Mouse (Mus musculus) embryonic fibroblast, embryonic 13.5 days (primary cell): ENCODE measurements at regions not wholly inside any gene's neighbourhood (a gene's known extent, or its start where the extent isn't known, plus 50 kb on each side); places are given as distances from the start of the nearest gene placed in this dataset.
A peak's percentile ranks its signal among the peaks of the same experiment; 100 is the strongest.

Experiments used
- H3K27ac ChIP-seq: 2 replicates; pipeline ENCODE4 v1.5.1; 2012; ENCODE audit warnings: low read length, control low read depth, inconsistent platforms; ENCODE audit not compliant: insufficient read depth
- H3K4me1 ChIP-seq: 2 replicates; pipeline ENCODE4 v1.6.1; 2011; ENCODE audit warnings: low read length; ENCODE audit not compliant: control insufficient read depth, insufficient read depth
- H3K4me3 ChIP-seq: 2 replicates; pipeline ENCODE4 v1.5.1; 2011; ENCODE audit warnings: mild to moderate bottlenecking, control low read depth, low read length; ENCODE audit not compliant: insufficient read depth
- CTCF ChIP-seq: IDR thresholded peaks from 2 replicates; pipeline ENCODE4 v1.5.1; 2011; ENCODE audit warnings: mild to moderate bottlenecking, control low read depth, low read length, moderate library complexity, borderline replicate concordance; ENCODE audit not compliant: insufficient read depth
- POLR2A ChIP-seq: IDR thresholded peaks from 2 replicates; pipeline ENCODE4 v1.6.1; 2011; ENCODE audit warnings: low read depth, mild to moderate bottlenecking, control low read depth, low read length, moderate library complexity

DNA sequence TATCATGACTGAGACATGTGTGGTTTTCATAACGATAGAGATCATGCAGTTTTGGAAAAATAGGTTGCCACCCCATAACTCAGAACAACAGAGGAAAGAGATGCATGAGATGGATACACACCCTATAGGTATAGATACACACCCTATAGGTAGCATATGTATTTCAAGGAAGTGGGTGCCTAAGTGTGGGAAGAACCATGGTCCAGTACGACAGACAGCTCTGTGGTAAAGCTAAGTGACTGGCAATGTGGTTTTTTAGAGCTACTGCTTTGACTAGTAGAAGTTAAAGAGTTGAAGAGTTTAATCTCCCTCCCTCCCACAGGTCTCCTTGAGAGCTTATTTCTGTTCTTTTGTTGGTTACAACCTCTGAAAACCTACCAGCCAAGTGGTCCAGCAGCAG lies 60.2 kb upstream of the Clint1 start:
- no peak overlapping the region for H3K4me3 ChIP-seq
- TF ChIP-seq POLR2A = no peak
- TF ChIP-seq CTCF = no peak
- no peak overlapping the region for H3K27ac ChIP-seq
- H3K4me1 ChIP-seq = no peaks in the 10 kb centered on the region; the same call in 1 of the 2 replicates

DNA sequence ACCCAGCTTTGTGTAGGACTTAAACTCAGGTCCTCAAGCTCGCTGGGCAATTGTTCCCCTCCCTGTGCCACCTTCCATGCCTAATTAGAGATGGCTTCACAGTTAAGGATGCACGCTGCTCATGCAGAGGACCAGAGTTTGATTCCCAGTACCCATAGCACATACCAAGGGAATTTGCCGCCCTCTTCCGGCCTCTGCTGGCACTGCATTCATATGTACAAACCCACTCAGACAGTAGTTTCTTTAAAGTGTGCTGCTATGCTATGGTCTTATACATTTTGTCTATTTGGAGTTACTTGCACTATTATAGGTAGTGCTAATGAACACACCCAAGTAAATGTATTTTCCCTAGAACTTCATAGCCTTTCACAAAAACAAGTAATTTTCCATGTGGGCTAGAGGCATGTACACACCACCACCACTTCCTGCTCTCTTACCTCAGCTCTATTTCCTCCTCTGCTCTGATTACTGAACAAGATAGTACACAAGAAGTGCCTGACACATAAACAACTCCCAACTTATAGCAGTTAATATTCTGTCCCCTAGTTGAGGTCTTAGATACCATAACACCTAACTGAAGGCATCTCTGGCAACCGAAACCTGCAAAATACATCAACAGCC lies 57.4 kb upstream of the Clint1 start:
- Histone ChIP-seq H3K27ac (no peak overlapping the region), H3K4me1 (no peaks in the 10 kb centered on the region), H3K4me3 (no peak overlapping the region)
- TF ChIP-seq POLR2A (no peak), CTCF (no peak)

DNA sequence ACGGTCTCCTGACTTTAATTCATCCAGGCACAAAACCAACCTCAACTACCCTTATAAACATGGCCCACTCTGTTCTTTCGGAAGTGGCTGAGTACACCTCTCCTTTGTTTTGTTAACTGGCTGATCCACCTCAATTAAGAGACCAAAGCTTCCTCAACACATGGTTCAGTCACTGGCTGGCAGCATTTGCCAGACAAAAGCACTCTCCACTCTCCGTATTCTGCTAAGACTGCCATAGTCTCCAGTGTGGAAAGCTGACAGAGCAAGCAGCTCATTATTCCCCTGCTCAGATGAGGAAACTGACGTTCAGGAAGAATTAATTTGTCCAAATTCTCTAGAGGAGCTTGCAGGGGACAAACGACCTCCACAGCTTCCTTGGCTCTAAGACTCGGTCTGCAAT lies 56.5 kb upstream of the Clint1 start:
- Histone ChIP-seq H3K4me1 (no peaks in the 10 kb centered on the region), H3K4me3 (no peak overlapping the region), H3K27ac (no peak overlapping the region)
- TF ChIP-seq CTCF (no peak), POLR2A (no peak)

DNA sequence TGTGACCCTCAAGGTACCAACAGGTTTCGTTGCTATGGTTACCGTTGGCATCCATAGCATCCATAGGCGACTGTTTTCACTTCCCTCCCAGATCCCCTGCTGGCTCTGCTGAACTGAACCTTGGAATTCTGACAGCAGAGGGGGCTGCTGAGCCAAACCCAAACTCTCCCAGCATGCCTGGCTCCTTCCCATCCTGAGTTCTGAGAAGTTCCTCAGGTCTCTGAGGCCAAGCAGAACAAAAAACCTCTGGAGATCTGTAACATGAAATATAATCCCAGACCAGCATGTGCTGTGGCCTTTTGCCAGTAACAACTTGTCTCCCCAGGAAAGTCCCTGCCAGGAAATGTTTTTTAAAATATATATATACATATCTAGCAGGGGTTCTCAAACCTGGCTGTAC lies 56.1 kb upstream of the Clint1 start:
- H3K4me3 ChIP-seq = no peak overlapping the region
- H3K4me1 ChIP-seq = no peaks in the 10 kb centered on the region
- H3K27ac ChIP-seq = no peak overlapping the region
- no peak for TF ChIP-seq POLR2A
- peak; percentile 43; the same call in 1 of the 2 replicates for TF ChIP-seq CTCF

DNA sequence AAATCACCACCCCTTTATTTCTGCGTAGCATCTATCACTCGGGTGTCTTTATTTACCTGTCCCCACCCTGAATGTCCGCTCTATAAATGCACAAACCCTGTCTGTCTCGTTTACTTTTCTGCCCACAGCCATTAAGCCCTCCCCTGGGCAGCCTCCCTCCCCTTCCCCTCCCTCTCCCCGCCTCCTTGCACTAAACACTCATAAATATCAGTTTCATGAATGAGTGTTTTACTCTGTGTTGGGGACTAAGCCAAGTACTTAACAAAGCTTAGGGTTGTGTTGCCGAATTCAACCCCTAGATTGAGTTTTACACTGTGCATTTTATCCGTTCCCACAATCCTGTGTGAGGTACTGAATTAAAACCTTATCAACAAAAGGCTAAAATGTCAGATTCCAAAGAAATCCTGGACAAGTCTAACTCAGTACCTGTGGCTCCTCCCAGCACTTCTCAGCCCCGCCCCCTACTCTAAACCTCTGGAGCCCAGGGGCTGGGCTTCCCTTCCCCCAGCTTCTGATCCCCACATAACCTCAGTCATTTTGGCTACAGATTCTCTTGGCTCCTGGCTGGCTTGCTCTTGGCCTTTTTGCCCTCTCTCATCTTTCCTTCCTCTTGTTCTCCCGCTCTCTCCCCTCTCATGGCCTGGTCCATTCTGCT lies 52.0 kb upstream of the Clint1 start:
- no peak overlapping the region for H3K27ac ChIP-seq
- TF ChIP-seq CTCF (no peak), POLR2A (no peak)

More for the DNA sequence above, 52.0 kb upstream of the Clint1 start:
- H3K4me1 ChIP-seq = no peaks in the 10 kb centered on the region
- H3K4me3 ChIP-seq = no peak overlapping the region
